Mouse (Mus musculus) heart, postnatal 0 days (tissue): ENCODE data around the gene Mmp19.

Experiments
- CTCF ChIP-seq: IDR thresholded peaks from 2 replicates; pipeline ENCODE4 v1.5.1; 2016; ENCODE audit warnings: antibody characterized with exemption, control low read depth, low read depth
- EP300 ChIP-seq: IDR thresholded peaks from 2 replicates; pipeline ENCODE4 v1.6.1; 2016; ENCODE audit warnings: antibody characterized with exemption, low read depth

- TF ChIP-seq CTCF: no peak
- no peak for TF ChIP-seq EP300
Measured at GRCm38 (mm10) chr10:128801981-128802495, 11.3 kb downstream of the Mmp19 start.
